Mouse (Mus musculus) lung, embryonic 15.5 days (tissue): ENCODE measurements around the gene A430078G23Rik. TPM values are rescaled to one million over a fixed set of nuclear protein-coding genes. Genes with fewer than 3 reads are reported as not detected.

ENCODE experiments used
- ATAC-seq: fragments of 200-750 bp; cut with Nextera tagmentation; 2 replicates; pipeline ENCODE4 v1.8.0; 2017; ENCODE audit warnings: moderate number of reproducible peaks, borderline replicate concordance; ENCODE audit not compliant: low FRiP score, low TSS enrichment; ENCODE audit errors: extremely low read depth
- H3K27ac ChIP-seq: fragments of 300-500 bp; sonication (generic); 2 replicates; pipeline ENCODE4 v1.5.1; 2015; ENCODE audit warnings: moderate library complexity, mild to moderate bottlenecking, inconsistent platforms
- H3K27me3 ChIP-seq: fragments of 300-500 bp; sonication (generic); 2 replicates; pipeline ENCODE4 v1.6.1; 2015; ENCODE audit warnings: inconsistent platforms
- H3K36me3 ChIP-seq: fragments of 300-500 bp; sonication (generic); 2 replicates; pipeline ENCODE4 v1.6.1; 2015; ENCODE audit warnings: inconsistent platforms
- H3K4me1 ChIP-seq: fragments of 300-500 bp; sonication (generic); 2 replicates; pipeline ENCODE4 v1.6.1; 2015; ENCODE audit warnings: inconsistent platforms
- H3K4me2 ChIP-seq: fragments of 300-500 bp; sonication (generic); 2 replicates; pipeline ENCODE4 v1.6.1; 2015; ENCODE audit warnings: inconsistent platforms, mild to moderate bottlenecking, moderate library complexity
- H3K4me3 ChIP-seq: fragments of 300-500 bp; sonication (generic); 2 replicates; pipeline ENCODE4 v1.5.1; 2015; ENCODE audit warnings: mild to moderate bottlenecking, inconsistent platforms
- H3K9ac ChIP-seq: fragments of 300-500 bp; sonication (generic); 2 replicates; pipeline ENCODE4 v1.6.1; 2015; ENCODE audit warnings: inconsistent platforms
- H3K9me3 ChIP-seq: fragments of 300-500 bp; sonication (generic); 2 replicates; pipeline ENCODE4 v1.6.1; 2016; ENCODE audit warnings: inconsistent platforms
- WGBS: fragments of 180-500 bp; shearing (Covaris S2); methylation state at CpG from one replicate; pipeline ENCODE4 v1.1.7; 2015; 5-methylcytosine and 5-hydroxymethylcytosine counted together
- polyA plus RNA-seq: library from polyadenylated mRNA; unstranded; fragments of >200 nt; fragmentation: Nextera tagmentation; extraction: Ambion mirVana; gene quantifications from 2 replicates; pipeline ENCODE4 v1.2.1, GENCODE M21; 2015

The A430078G23Rik gene
- polyA plus RNA-seq, 1 experiment from 2014 or later: 0.59 TPM

GRCm38 (mm10) chr8:3353811-3354442 is 712 bp downstream of the A430078G23Rik start:
- H3K4me2 ChIP-seq: 0 out of 2 replicates have a peak overlapping the region, but pooled peaks have one; percentile 18
- peaks cover 14% of the 10 kb centered on the region for H3K4me1 ChIP-seq
- H3K27ac ChIP-seq: no peak overlapping the region

GRCm38 (mm10) chr8:3354443-3354812 is 1.2 kb downstream of the A430078G23Rik start:
- H3K27me3 ChIP-seq: no peaks in the 10 kb centered on the region
- H3K4me1 ChIP-seq: peaks cover 14% of the 10 kb centered on the region
- WGBS: 66% methylated on average over 5 of the region's 5 CpGs
- H3K36me3 ChIP-seq: no peaks in the 10 kb centered on the region
- ATAC-seq: no peak
- 0 out of 2 replicates have a peak overlapping the region, but pooled peaks have one; percentile 15 for H3K27ac ChIP-seq
- no peaks in the 10 kb centered on the region for H3K9me3 ChIP-seq
- H3K4me3 ChIP-seq: no peak overlapping the region
- no peak overlapping the region for H3K9ac ChIP-seq
- H3K4me2 ChIP-seq: no peak overlapping the region

More at GRCm38 (mm10) chr8:3353811-3354442, 712 bp downstream of the A430078G23Rik start:
- no peaks in the 10 kb centered on the region for H3K27me3 ChIP-seq
- no peak for ATAC-seq
- H3K9ac ChIP-seq: no peak overlapping the region
- no peaks in the 10 kb centered on the region for H3K9me3 ChIP-seq
- 52% methylated on average over 6 of the region's 6 CpGs for WGBS
- H3K4me3 ChIP-seq: no peak overlapping the region
- H3K36me3 ChIP-seq: no peaks in the 10 kb centered on the region

- ATAC-seq: no peak
- Histone ChIP-seq H3K9me3 (no peaks in the 10 kb centered on the region), H3K4me3 (no peak overlapping the region), H3K4me2 (no peak overlapping the region), H3K27me3 (no peaks in the 10 kb centered on the region), H3K36me3 (no peaks in the 10 kb centered on the region), H3K9ac (no peak overlapping the region), H3K4me1 (peaks cover 14% of the 10 kb centered on the region), H3K27ac (no peak overlapping the region)
- WGBS: 74% methylated on average over 6 of the region's 6 CpGs
Measured at GRCm38 (mm10) chr8:3355586-3355985, 2.4 kb downstream of the A430078G23Rik start.

GRCm38 (mm10) chr8:3358060-3358459 is 4.8 kb downstream of the A430078G23Rik start:
- 2% methylated on average over 4 of the region's 4 CpGs for WGBS
- Histone ChIP-seq H3K4me2 (no peak overlapping the region), H3K27ac (no peak overlapping the region), H3K9me3 (no peaks in the 10 kb centered on the region), H3K4me1 (peaks cover 11% of the 10 kb centered on the region), H3K4me3 (no peak overlapping the region), H3K36me3 (no peaks in the 10 kb centered on the region), H3K27me3 (no peaks in the 10 kb centered on the region), H3K9ac (no peak overlapping the region)
- ATAC-seq: no peak

GRCm38 (mm10) chr8:3367086-3367485 is 13.9 kb downstream of the A430078G23Rik start:
- no peak for ATAC-seq
- Histone ChIP-seq H3K27ac (no peak overlapping the region), H3K9ac (no peak overlapping the region), H3K27me3 (no peaks in the 10 kb centered on the region), H3K36me3 (no peaks in the 10 kb centered on the region), H3K4me2 (no peak overlapping the region), H3K4me1 (no peaks in the 10 kb centered on the region), H3K4me3 (no peak overlapping the region), H3K9me3 (no peaks in the 10 kb centered on the region)
- WGBS: 80% methylated on average over 5 of the region's 5 CpGs

- 38% methylated on average over 1 of the region's 1 CpGs for whole genome bisulfite sequencing
- ATAC-seq: no peak
- Histone ChIP-seq H3K9ac (no peak overlapping the region), H3K36me3 (no peaks in the 10 kb centered on the region), H3K27ac (no peak overlapping the region), H3K4me1 (no peaks in the 10 kb centered on the region), H3K27me3 (no peaks in the 10 kb centered on the region), H3K4me2 (no peak overlapping the region), H3K9me3 (no peaks in the 10 kb centered on the region), H3K4me3 (no peak overlapping the region)
Measured at GRCm38 (mm10) chr8:3368091-3368490, 14.9 kb downstream of the A430078G23Rik start.

GRCm38 (mm10) chr8:3375748-3376147 is 22.5 kb downstream of the A430078G23Rik start:
- Histone ChIP-seq H3K9ac (no peak overlapping the region), H3K4me3 (no peak overlapping the region), H3K27ac (no peak overlapping the region), H3K4me1 (no peaks in the 10 kb centered on the region), H3K27me3 (no peaks in the 10 kb centered on the region), H3K9me3 (no peaks in the 10 kb centered on the region), H3K4me2 (no peak overlapping the region), H3K36me3 (no peaks in the 10 kb centered on the region)
- no peak for ATAC-seq

GRCm38 (mm10) chr8:3376641-3377274 is 23.5 kb downstream of the A430078G23Rik start:
- Histone ChIP-seq H3K27me3 (no peaks in the 10 kb centered on the region), H3K27ac (no peak overlapping the region), H3K4me1 (no peaks in the 10 kb centered on the region), H3K9me3 (no peaks in the 10 kb centered on the region), H3K4me3 (no peak overlapping the region), H3K4me2 (no peak overlapping the region), H3K9ac (no peak overlapping the region), H3K36me3 (no peaks in the 10 kb centered on the region)
- 28% methylated on average over 11 of the region's 11 CpGs for WGBS
- ATAC-seq: 0 out of 2 replicates have a peak, but pooled peaks have one; percentile 55

- WGBS: 32% methylated on average over 6 of the region's 6 CpGs
- Histone ChIP-seq H3K4me2 (no peak overlapping the region), H3K9ac (no peak overlapping the region), H3K4me1 (peaks cover 2% of the 10 kb centered on the region), H3K4me3 (no peak overlapping the region), H3K27me3 (no peaks in the 10 kb centered on the region), H3K36me3 (no peaks in the 10 kb centered on the region), H3K9me3 (no peaks in the 10 kb centered on the region), H3K27ac (no peak overlapping the region)
- ATAC-seq: peak; percentile 37; the same call in 1 of the 2 replicates
Measured at GRCm38 (mm10) chr8:3387286-3387685, 34.1 kb downstream of the A430078G23Rik start.

GRCm38 (mm10) chr8:3388591-3389338 is 35.5 kb downstream of the A430078G23Rik start:
- no peaks in the 10 kb centered on the region for H3K9me3 ChIP-seq
- H3K4me3 ChIP-seq: no peak overlapping the region
- H3K4me1 ChIP-seq: peaks cover 9% of the 10 kb centered on the region
- no peaks in the 10 kb centered on the region for H3K27me3 ChIP-seq
- no peaks in the 10 kb centered on the region for H3K36me3 ChIP-seq
- no peak overlapping the region for H3K27ac ChIP-seq
- 60% methylated on average over 9 of the region's 9 CpGs for WGBS
- no peak for ATAC-seq
- H3K4me2 ChIP-seq: no peak overlapping the region
- no peak overlapping the region for H3K9ac ChIP-seq

- Histone ChIP-seq H3K27ac (no peak overlapping the region), H3K4me3 (no peak overlapping the region), H3K36me3 (no peaks in the 10 kb centered on the region), H3K9me3 (no peaks in the 10 kb centered on the region), H3K27me3 (no peaks in the 10 kb centered on the region), H3K9ac (no peak overlapping the region), H3K4me2 (no peak overlapping the region), H3K4me1 (peaks cover 16% of the 10 kb centered on the region)
- ATAC-seq: no peak
- whole genome bisulfite sequencing: 77% methylated on average over 1 of the region's 1 CpGs
Measured at GRCm38 (mm10) chr8:3389506-3389905, 36.3 kb downstream of the A430078G23Rik start.

GRCm38 (mm10) chr8:3392293-3392692 is 39.1 kb downstream of the A430078G23Rik start:
- Histone ChIP-seq H3K4me3 (peak overlapping the region; percentile 84), H3K36me3 (no peaks in the 10 kb centered on the region), H3K4me1 (peaks cover 24% of the 10 kb centered on the region), H3K9me3 (no peaks in the 10 kb centered on the region), H3K27ac (0 out of 2 replicates have a peak overlapping the region, but pooled peaks have one; percentile 15), H3K27me3 (no peaks in the 10 kb centered on the region), H3K4me2 (peak overlapping the region; percentile 77), H3K9ac (peak overlapping the region; percentile 80)
- WGBS: 35% methylated on average over 4 of the region's 4 CpGs
- no peak for ATAC-seq
